ENCODE assay signal across 24 mouse cellular contexts in the genomic region with DNA sequence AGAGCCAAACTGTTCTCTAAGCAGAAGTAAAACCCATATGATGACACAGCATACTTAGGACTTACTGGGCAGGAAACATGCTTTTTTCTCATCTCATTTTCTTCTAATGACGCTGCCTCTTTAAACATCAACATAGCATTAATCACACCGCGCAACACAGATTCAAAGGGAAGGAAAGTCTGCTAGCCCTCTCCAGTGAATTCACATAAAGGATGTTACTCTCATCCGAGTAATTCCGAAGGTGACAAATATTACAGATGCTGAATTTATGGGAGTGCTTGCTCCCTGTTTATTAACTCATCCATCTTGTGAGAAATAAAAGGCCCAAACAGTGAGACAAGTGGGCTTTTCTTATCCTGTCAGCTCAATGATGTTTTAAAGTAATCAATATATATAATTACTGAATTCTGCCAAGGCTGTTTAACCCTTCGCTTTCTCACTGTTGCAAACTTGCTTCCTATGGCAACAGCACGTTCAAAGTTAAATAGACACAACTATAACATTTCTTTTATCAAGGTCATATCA.
DNase-seq lines count a peak whose midpoint lies in the region; ATAC-seq and TF ChIP-seq lines count a peak whose summit lies in the region.
"Had no signal": no experiment of that assay in that cellular context is flagged by ENCODE, and none has a peak within 500 bp of the region (broad histone marks: within the 10 kb centered on the region; RNA-seq: fewer than 3 reads in every experiment).

No protein-coding gene starts in this region.

- TF ChIP-seq POLR2A in brain, embryonic 14.5 days (IDR thresholded peaks at IDR 0.05; ENCODE audit: borderline replicate concordance, extremely low read depth, insufficient read depth, insufficient read length, poor library complexity, severe bottlenecking): no peak

- no peak overlapping the region for H3K27ac ChIP-seq in kidney, postnatal 0 days
- H3K27ac ChIP-seq in hindbrain, embryonic 13.5 days: no peak overlapping the region
- no peak overlapping the region for H3K27ac ChIP-seq in neural tube, embryonic 13.5 days (replicated peaks)
- H3K27ac ChIP-seq: embryonic facial prominence, embryonic 13.5 days; layer of hippocampus, adult 2 months; limb, embryonic 15.5 days; liver, embryonic 15.5 days had no signal

- DNase-seq in kidney, postnatal 0 days (ENCODE audit: low spot score): peak; percentile 6
- DNase-seq in kidney, postnatal 4 days: no peak
- peak; percentile 36 for DNase-seq in brain, embryonic 14.5 days (ENCODE audit: low read depth)
- DNase-seq in retina, embryonic 14.5 days (ENCODE audit: low spot score): no peak
- DNase-seq: adrenal gland, postnatal 25 days; B cell, adult 2 months; cerebellum, adult 11-12 months; cerebellum, postnatal 36 days; heart, postnatal 10 days; kidney, adult 18-20 months; kidney, postnatal 10 days; layer of hippocampus, postnatal 36 days; lung, postnatal 10 days; thymus, postnatal 36 days had no signal

- H3K36me3 ChIP-seq in kidney, postnatal 0 days (ENCODE audit: insufficient read depth, low read length): no peaks in the 10 kb centered on the region
- H3K36me3 ChIP-seq in hindbrain, embryonic 13.5 days: no peaks in the 10 kb centered on the region
- H3K36me3 ChIP-seq in neural tube, embryonic 13.5 days: no peaks in the 10 kb centered on the region
- H3K36me3 ChIP-seq: embryonic facial prominence, embryonic 13.5 days; limb, embryonic 15.5 days; liver, embryonic 15.5 days had no signal

- no peak for TF ChIP-seq CTCF in kidney, postnatal 0 days (IDR thresholded peaks at IDR 0.05; ENCODE audit: low read depth)
- TF ChIP-seq CTCF in brain, embryonic 14.5 days (IDR thresholded peaks at IDR 0.05; ENCODE audit: borderline replicate concordance, extremely low read depth, insufficient read depth, insufficient read length): no peak

- no peaks in the 10 kb centered on the region for H3K27me3 ChIP-seq in kidney, postnatal 0 days (ENCODE audit: insufficient read depth, low read length)
- H3K27me3 ChIP-seq in hindbrain, embryonic 13.5 days: no peaks in the 10 kb centered on the region
- no peaks in the 10 kb centered on the region for H3K27me3 ChIP-seq in neural tube, embryonic 13.5 days
- H3K27me3 ChIP-seq: embryonic facial prominence, embryonic 13.5 days; limb, embryonic 15.5 days; liver, embryonic 15.5 days; megakaryocyte, embryonic 14.5 days had no signal

- H3K9me3 ChIP-seq in kidney, postnatal 0 days (replicated peaks; ENCODE audit: low read length): no peaks in the 10 kb centered on the region
- no peaks in the 10 kb centered on the region for H3K9me3 ChIP-seq in hindbrain, embryonic 13.5 days
- H3K9me3 ChIP-seq in neural tube, embryonic 13.5 days: no peaks in the 10 kb centered on the region
- H3K9me3 ChIP-seq: embryonic facial prominence, embryonic 13.5 days; limb, embryonic 15.5 days; liver, embryonic 15.5 days; megakaryocyte, embryonic 14.5 days had no signal

- ATAC-seq in kidney, postnatal 0 days (replicated peaks; ENCODE audit: low FRiP score, low read depth): no peak
- ATAC-seq in hindbrain, embryonic 13.5 days (ENCODE audit: low FRiP score): peak; percentile 76; the same call in 1 of the 2 replicates
- ATAC-seq in neural tube, embryonic 13.5 days (ENCODE audit: low read depth): peak; percentile 69
- ATAC-seq in megakaryocyte, adult 5-6 weeks (ENCODE audit: poor library complexity, severe bottlenecking): no peak
- ATAC-seq: forebrain, embryonic 16.5 days had no signal

- H3K4me2 ChIP-seq in kidney, postnatal 0 days (ENCODE audit: low read length): no peak overlapping the region
- H3K4me2 ChIP-seq in hindbrain, embryonic 13.5 days: no peak overlapping the region
- H3K4me2 ChIP-seq in neural tube, embryonic 13.5 days: peak overlapping the region; percentile 21; the same call in 1 of the 2 replicates
- H3K4me2 ChIP-seq: embryonic facial prominence, embryonic 13.5 days; heart, embryonic 11.5 days; limb, embryonic 15.5 days; liver, embryonic 15.5 days had no signal

- H3K9ac ChIP-seq in kidney, postnatal 0 days (ENCODE audit: low read depth, low read length): no peak overlapping the region
- H3K9ac ChIP-seq in hindbrain, embryonic 13.5 days: no peak overlapping the region
- H3K9ac ChIP-seq in neural tube, embryonic 13.5 days: no peak overlapping the region
- H3K9ac ChIP-seq: embryonic facial prominence, embryonic 13.5 days; limb, embryonic 15.5 days; liver, embryonic 15.5 days had no signal

- H3K4me3 ChIP-seq in kidney, postnatal 0 days (replicated peaks; ENCODE audit: low read depth, low read length): no peak overlapping the region
- H3K4me3 ChIP-seq in hindbrain, embryonic 13.5 days: no peak overlapping the region
- H3K4me3 ChIP-seq in neural tube, embryonic 13.5 days: no peak overlapping the region
- H3K4me3 ChIP-seq: embryonic facial prominence, embryonic 13.5 days; layer of hippocampus, adult 2 months; limb, embryonic 15.5 days; liver, embryonic 15.5 days; megakaryocyte, embryonic 14.5 days had no signal

- WGBS in kidney, postnatal 0 days: 56% methylated on average over 7 of the region's 7 CpGs
- WGBS in hindbrain, embryonic 13.5 days: 48% methylated on average over 7 of the region's 7 CpGs
- 31% methylated on average over 7 of the region's 7 CpGs for WGBS in neural tube, embryonic 13.5 days

- no peaks in the 10 kb centered on the region for H3K4me1 ChIP-seq in kidney, postnatal 0 days (replicated peaks; ENCODE audit: insufficient read depth, low read length)
- H3K4me1 ChIP-seq in hindbrain, embryonic 13.5 days (replicated peaks): no peaks in the 10 kb centered on the region
- H3K4me1 ChIP-seq in neural tube, embryonic 13.5 days (replicated peaks): peaks cover 6% of the 10 kb centered on the region; the same call in 1 of the 2 replicates
- H3K4me1 ChIP-seq: embryonic facial prominence, embryonic 13.5 days; limb, embryonic 15.5 days; liver, embryonic 15.5 days; megakaryocyte, embryonic 14.5 days had no signal

Comparison
In these comparisons a context has a peak if more than half of its experiments do, and no peak if none do; other contexts are left out.
1. DNase-seq: peak in kidney, postnatal 0 days (single experiment) and brain, embryonic 14.5 days (single experiment); none in kidney, postnatal 4 days (0 of 2) and retina, embryonic 14.5 days (single experiment).
2. ATAC-seq: peak in hindbrain, embryonic 13.5 days (single experiment) and neural tube, embryonic 13.5 days (single experiment); none in kidney, postnatal 0 days (single experiment) and megakaryocyte, adult 5-6 weeks (single experiment).